Mouse (Mus musculus) CH12.LX (cell line): ENCODE measurements around the gene Spns3. TPM values are rescaled to one million over a fixed set of nuclear protein-coding genes. Genes with fewer than 3 reads are reported as not detected.

Source experiments
- DNase-seq: peaks from one replicate; pipeline ENCODE4 v3.0.0-alpha.2; 2013; ENCODE audit errors: extremely low read depth
- H3K27ac ChIP-seq: 2 replicates; pipeline ENCODE4 v1.5.1; 2012; ENCODE audit warnings: low read depth, mild to moderate bottlenecking, control low read depth, moderate library complexity; ENCODE audit not compliant: insufficient read depth
- H3K27me3 ChIP-seq: replicated peaks from 2 replicates; pipeline ENCODE3; 2012; ENCODE audit warnings: inconsistent platforms
- H3K36me3 ChIP-seq, 2 experiments: replicated peaks in 1 of 2; 2 replicates each; pipeline versions ENCODE3 to v1.6.1; 2012; ENCODE audit warnings: inconsistent platforms in 1 of 2, low read length in 1 of 2, mild to moderate bottlenecking in 1 of 2, mixed read lengths in 1 of 2, moderate library complexity in 1 of 2; ENCODE audit not compliant: control insufficient read depth in 1 of 2, insufficient read depth in 1 of 2
- H3K4me1 ChIP-seq, 2 experiments: 2 replicates each; pipeline ENCODE4 v1.6.1; 2012; ENCODE audit warnings: inconsistent platforms in 1 of 2, moderate library complexity in 1 of 2; ENCODE audit not compliant: insufficient read depth in 2 of 2, control insufficient read depth in 1 of 2
- H3K4me2 ChIP-seq: 2 replicates; pipeline ENCODE4 v1.6.1; 2012; ENCODE audit warnings: low read depth, mild to moderate bottlenecking, control low read depth; ENCODE audit not compliant: poor library complexity, insufficient read depth, severe bottlenecking
- H3K4me3 ChIP-seq, 3 experiments: fragments of 150-350 bp in 1 of 3; sonication (generic) in 1 of 3; replicated peaks in 1 of 3; 2 replicates each; pipeline versions ENCODE3 to v1.5.1; 2011 to 2012; ENCODE audit warnings: low read depth in 2 of 3, low read length in 2 of 3, mild to moderate bottlenecking in 2 of 3, moderate library complexity in 2 of 3, control low read depth in 1 of 3, improper control_type of control experiment in 1 of 3, inconsistent platforms in 1 of 3, mixed read lengths in 1 of 3; ENCODE audit not compliant: poor library complexity in 1 of 3
- H3K79me2 ChIP-seq: replicated peaks from 2 replicates; pipeline ENCODE4 v1.6.1; 2012; ENCODE audit warnings: mild to moderate bottlenecking, moderate library complexity; ENCODE audit not compliant: control insufficient read depth, poor library complexity, insufficient read depth, severe bottlenecking; ENCODE audit errors: extremely low read depth
- H3K9ac ChIP-seq: 2 replicates; pipeline ENCODE4 v1.6.1; 2012; ENCODE audit warnings: low read depth, mild to moderate bottlenecking, control low read depth, moderate library complexity; ENCODE audit not compliant: insufficient read depth
- H3K9me3 ChIP-seq: replicated peaks from 2 replicates; pipeline ENCODE3; 2012; ENCODE audit warnings: low read length, inconsistent platforms, mixed read lengths
- BHLHE40 ChIP-seq: IDR thresholded peaks from 2 replicates; pipeline ENCODE4 v1.6.1; 2011; ENCODE audit warnings: mild to moderate bottlenecking, low read depth, low read length, improper control_type of control experiment
- CHD2 ChIP-seq: IDR thresholded peaks from 2 replicates; pipeline ENCODE4 v1.6.1; 2011; ENCODE audit warnings: low read length, improper control_type of control experiment
- E2F4 ChIP-seq: IDR thresholded peaks from 2 replicates; pipeline ENCODE4 v1.6.1; 2011; ENCODE audit warnings: low read depth, low read length, improper control_type of control experiment; ENCODE audit not compliant: insufficient replicate concordance
- ETS1 ChIP-seq: conservative IDR thresholded peaks from 2 replicates; pipeline ENCODE4 v1.6.1; 2012; ENCODE audit warnings: low read depth, mild to moderate bottlenecking, inconsistent platforms, low read length, improper control_type of control experiment, moderate library complexity
- GABPA ChIP-seq: IDR thresholded peaks from 2 replicates; pipeline ENCODE4 v1.6.1; 2012; ENCODE audit warnings: low read depth, low read length, improper control_type of control experiment, inconsistent platforms; ENCODE audit not compliant: insufficient replicate concordance
- JUN ChIP-seq: IDR thresholded peaks from 2 replicates; pipeline ENCODE4 v1.6.1; 2011; ENCODE audit warnings: low read depth, mild to moderate bottlenecking, low read length, improper control_type of control experiment, moderate library complexity; ENCODE audit not compliant: insufficient read depth
- JUND ChIP-seq: conservative IDR thresholded peaks from 2 replicates; pipeline ENCODE4 v1.6.1; 2011; ENCODE audit warnings: low read depth, low read length, improper control_type of control experiment
- KAT2A ChIP-seq: IDR thresholded peaks from 2 replicates; pipeline ENCODE4 v1.6.1; 2012; ENCODE audit warnings: low read length, improper control_type of control experiment, inconsistent platforms; ENCODE audit not compliant: insufficient replicate concordance
- MAFK ChIP-seq: IDR thresholded peaks from 2 replicates; pipeline ENCODE4 v1.6.1; 2011; ENCODE audit warnings: low read length, improper control_type of control experiment; ENCODE audit not compliant: insufficient replicate concordance
- MAX ChIP-seq: IDR thresholded peaks from 2 replicates; pipeline ENCODE4 v1.6.1; 2011; ENCODE audit warnings: low read length, improper control_type of control experiment
- MXI1 ChIP-seq: IDR thresholded peaks from 2 replicates; pipeline ENCODE4 v1.6.1; 2011; ENCODE audit warnings: mild to moderate bottlenecking, low read depth, low read length, improper control_type of control experiment
- NRF1 ChIP-seq: IDR thresholded peaks from 2 replicates; pipeline ENCODE4 v1.6.1; 2014; ENCODE audit warnings: low read depth, mild to moderate bottlenecking, inconsistent platforms, low read length, improper control_type of control experiment, moderate library complexity
- PAX5 ChIP-seq: IDR thresholded peaks from 2 replicates; pipeline ENCODE4 v1.6.1; 2012; ENCODE audit warnings: low read length, inconsistent platforms, mixed read lengths
- POLR2A ChIP-seq: IDR thresholded peaks from 2 replicates; pipeline ENCODE4 v1.6.1; 2011; ENCODE audit warnings: low read depth, mild to moderate bottlenecking, improper control_type of control experiment, low read length
- RAD21 ChIP-seq: IDR thresholded peaks from 2 replicates; pipeline ENCODE4 v1.6.1; 2011; ENCODE audit warnings: low read depth, mild to moderate bottlenecking, low read length, improper control_type of control experiment, moderate library complexity
- RCOR1 ChIP-seq: conservative IDR thresholded peaks from 2 replicates; pipeline ENCODE4 v1.6.1; 2012; ENCODE audit warnings: low read depth, mild to moderate bottlenecking, inconsistent platforms, low read length, improper control_type of control experiment
- SIN3A ChIP-seq: IDR thresholded peaks from 2 replicates; pipeline ENCODE4 v1.6.1; 2012; ENCODE audit warnings: low read length, improper control_type of control experiment, inconsistent platforms
- SMC3 ChIP-seq: IDR thresholded peaks from 2 replicates; pipeline ENCODE4 v1.6.1; 2011; ENCODE audit warnings: low read depth, low read length, improper control_type of control experiment
- UBTF ChIP-seq: IDR thresholded peaks from 2 replicates; pipeline ENCODE4 v1.6.1; 2012; ENCODE audit warnings: low read depth, mild to moderate bottlenecking, inconsistent platforms, low read length, improper control_type of control experiment, moderate library complexity
- USF2 ChIP-seq: conservative IDR thresholded peaks from 2 replicates; pipeline ENCODE4 v1.6.1; 2011; ENCODE audit warnings: low read depth, low read length, improper control_type of control experiment
- ZKSCAN1 ChIP-seq: IDR thresholded peaks from 2 replicates; pipeline ENCODE4 v1.6.1; 2012; ENCODE audit warnings: low read depth, inconsistent platforms, low read length, improper control_type of control experiment, borderline replicate concordance
- ZMIZ1 ChIP-seq: IDR thresholded peaks from 2 replicates; pipeline ENCODE4 v1.6.1; 2012; ENCODE audit warnings: low read depth, mild to moderate bottlenecking, inconsistent platforms, low read length, improper control_type of control experiment
- ZNF384 ChIP-seq: IDR thresholded peaks from 2 replicates; pipeline ENCODE4 v1.6.1; 2012; ENCODE audit warnings: low read depth, low read length, improper control_type of control experiment, inconsistent platforms
- dilution Hi-C: fragments of 300-500 bp; cut with MboI; formaldehyde crosslinking; loops from 2 replicates; pipeline ENCODE4 v1.14.3; 2020; ENCODE audit warnings: low sequenced_read_pairs; ENCODE audit not compliant: extremely low pct_unique_long_range_greater_than_20kb, extremely low pct_ligation_motif_present
- in situ Hi-C: fragments of 300-500 bp; cut with MboI; formaldehyde crosslinking; loops from 3 replicates; pipeline ENCODE4 v1.14.3; 2019; ENCODE audit warnings: low sequenced_read_pairs, low pct_ligation_motif_present, low pct_unique_long_range_greater_than_20kb, mixed read lengths
- polyA plus RNA-seq: library from polyadenylated mRNA; unstranded; fragments of >175 nt; gene quantifications from 2 replicates; pipeline ENCODE4 v1.2.1, GENCODE M21; 2012; ENCODE audit warnings: low read depth; ENCODE audit not compliant: insufficient read length
- total RNA-seq, 2 experiments: library from RNA; depleted of rRNA; stranded (reverse); fragments of 300-350 nt in 1 of 2; fragments of >200 nt in 1 of 2; gene quantifications; 2 replicates each; pipeline ENCODE4 v1.2.3; 2012 to 2014

The Spns3 gene
- total and polyA plus RNA-seq, 3 experiments, result 0.21 to 1.8 (median 1.0) TPM

DNA sequence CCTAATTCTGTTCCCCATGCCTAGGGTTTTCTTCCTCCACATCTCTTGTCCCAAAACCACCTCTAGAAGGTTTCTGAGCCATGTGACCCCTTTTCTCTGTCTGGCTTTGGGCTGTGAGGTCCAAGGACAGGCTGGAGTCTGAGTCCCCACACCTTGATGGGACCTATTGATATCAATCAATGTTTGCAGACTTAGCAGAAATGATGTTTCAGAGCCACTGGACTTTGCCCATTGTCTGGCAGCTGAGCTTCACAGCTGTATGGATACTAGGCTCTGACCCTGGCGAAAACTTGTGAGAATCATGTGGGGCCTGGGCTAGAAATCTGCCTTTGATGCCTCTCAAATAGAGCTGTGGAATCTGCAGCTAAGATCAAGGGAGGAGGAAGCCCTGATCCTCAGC, 53.5 kb downstream of the Spns3 start:
- H3K4me1 ChIP-seq, result peaks cover 0 to 19% of the 10 kb centered on the region in 2 experiments; a peak in 2 of 4 replicates

DNA sequence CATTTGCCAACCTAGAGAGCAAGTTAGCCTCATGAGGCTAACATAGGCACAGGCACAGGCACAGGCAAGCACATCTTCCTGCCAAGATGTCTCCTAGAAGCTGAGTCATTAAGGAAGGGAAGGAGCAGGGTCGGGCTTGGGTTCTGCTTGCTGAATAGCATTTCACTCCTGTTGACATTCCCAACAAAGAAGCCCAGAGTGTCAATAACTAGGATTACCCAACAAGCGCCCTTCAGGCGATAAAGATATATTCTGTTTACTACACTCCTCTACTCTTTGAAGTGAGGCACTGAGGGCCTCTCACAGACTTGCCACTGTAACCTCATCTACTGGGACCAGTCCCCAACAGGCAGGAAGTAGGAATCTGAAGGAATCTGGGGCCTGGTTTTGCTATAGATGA, 54.2 kb downstream of the Spns3 start:
- H3K79me2 ChIP-seq, result no peaks in the 10 kb centered on the region
- in situ Hi-C loops (no loop called here), dilution Hi-C loops (no loop called here)
- no peak overlapping the region for H3K27ac ChIP-seq
- H3K9me3 ChIP-seq, result no peaks in the 10 kb centered on the region
- peaks cover 2 to 11% of the 10 kb centered on the region in 2 experiments; a peak in 2 of 4 replicates for H3K4me1 ChIP-seq
- no peak overlapping the region for H3K4me2 ChIP-seq
- no peak overlapping the region for H3K9ac ChIP-seq
- H3K27me3 ChIP-seq, result peaks cover 56% of the 10 kb centered on the region
- no peak for DNase-seq
- H3K36me3 ChIP-seq, result no peaks in the 10 kb centered on the region
- no peak for TF ChIP-seq MAFK
- no peak for TF ChIP-seq CHD2
- no peak for TF ChIP-seq RCOR1
- TF ChIP-seq UBTF, result no peak
- TF ChIP-seq JUND, result no peak
- no peak for TF ChIP-seq SIN3A
- no peak for TF ChIP-seq ZNF384
- no peak for TF ChIP-seq MAX
- no peak for TF ChIP-seq JUN
- no peak for TF ChIP-seq NRF1
- no peak for TF ChIP-seq GABPA
- TF ChIP-seq POLR2A, result no peak
- no peak overlapping the region for H3K4me3 ChIP-seq

More for the DNA sequence above, 53.5 kb downstream of the Spns3 start:
- H3K9me3 ChIP-seq, result no peaks in the 10 kb centered on the region
- dilution Hi-C loops (no loop called here), in situ Hi-C loops (no loop called here)
- H3K27me3 ChIP-seq, result peaks cover 54% of the 10 kb centered on the region
- H3K9ac ChIP-seq, result no peak overlapping the region
- H3K79me2 ChIP-seq, result no peaks in the 10 kb centered on the region
- no peak overlapping the region for H3K4me2 ChIP-seq
- H3K27ac ChIP-seq, result no peak overlapping the region
- H3K4me3 ChIP-seq, result no peak overlapping the region
- H3K36me3 ChIP-seq, result no peaks in the 10 kb centered on the region
- no peak for DNase-seq
- no peak for TF ChIP-seq BHLHE40
- TF ChIP-seq SMC3, result no peak
- TF ChIP-seq NRF1, result no peak
- no peak for TF ChIP-seq ZMIZ1
- no peak for TF ChIP-seq RAD21
- no peak for TF ChIP-seq ETS1
- TF ChIP-seq MXI1, result no peak
- no peak for TF ChIP-seq USF2
- TF ChIP-seq POLR2A, result no peak
- no peak for TF ChIP-seq E2F4
- no peak for TF ChIP-seq ZKSCAN1
- TF ChIP-seq PAX5, result no peak
- TF ChIP-seq GABPA, result no peak
- no peak for TF ChIP-seq KAT2A
- no peak for TF ChIP-seq RCOR1
- TF ChIP-seq MAFK, result no peak
- no peak for TF ChIP-seq ZNF384
- TF ChIP-seq CHD2, result no peak
- no peak for TF ChIP-seq JUND
- TF ChIP-seq UBTF, result no peak
